Mouse (Mus musculus): Measurements from ENCODE around the gene Phldb1. TPM values are rescaled to one million over a fixed set of nuclear protein-coding genes. Genes with fewer than 3 reads are reported as not detected.
"Not testable (repeated sequence)": the region's sequence is repeated elsewhere in the genome, so short reads cannot be mapped to it uniquely, and the experiment has no call there.

Gene Phldb1
- polyA plus RNA-seq, 3 experiments from 2014 or later, result 0.41 to 0.92 (median 0.58) TPM

GRCm38 (mm10) chr9:44652027-44652426 is 83.0 kb downstream of the Phldb1 start:
- ATAC-seq, result peak; percentile 51

DNA sequence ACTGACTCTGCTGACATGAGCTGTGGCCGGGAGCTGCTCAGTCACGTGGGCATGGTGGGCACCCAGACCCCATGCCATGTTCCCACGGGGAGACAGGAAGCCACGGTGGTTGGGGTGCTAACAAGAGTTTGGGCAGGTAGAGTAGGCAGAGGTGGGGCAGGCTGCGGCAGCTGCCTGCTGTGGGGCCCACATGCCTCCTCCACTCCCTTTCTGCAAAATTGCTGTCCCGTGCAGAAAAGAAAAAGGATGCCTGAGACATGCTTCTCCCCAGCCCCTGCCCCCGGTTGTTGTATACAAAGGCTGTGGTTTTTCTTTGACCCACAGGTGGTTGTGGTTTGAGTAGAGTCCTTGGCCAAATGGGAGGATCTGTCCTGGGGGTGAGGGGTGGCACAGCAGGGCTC is 86.1 kb downstream of the Phldb1 start:
- ATAC-seq, result peak; percentile 37

- no peak for ATAC-seq
Observed at GRCm38 (mm10) chr9:44647656-44648055, 87.3 kb downstream of the Phldb1 start.

DNA sequence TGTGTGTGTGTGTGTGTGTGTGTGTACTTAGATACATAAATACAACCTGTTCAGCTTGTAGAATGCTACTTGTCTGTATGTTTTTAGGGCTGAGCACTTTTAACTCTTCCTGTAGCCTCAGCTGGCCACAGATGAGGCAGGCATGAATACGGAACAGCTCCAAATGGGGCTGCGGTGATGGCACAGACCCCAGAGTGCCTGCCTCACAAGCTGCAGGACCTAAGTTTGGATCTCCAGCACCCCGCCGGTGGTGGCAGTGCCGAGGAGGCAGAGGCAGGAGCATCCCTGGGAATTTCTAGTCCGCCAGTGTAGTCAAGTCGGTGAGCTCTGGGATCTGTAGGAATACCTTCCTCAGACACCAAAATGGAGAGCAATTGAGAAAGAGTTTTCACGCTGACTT is 88.0 kb downstream of the Phldb1 start:
- no peak for ATAC-seq

DNA sequence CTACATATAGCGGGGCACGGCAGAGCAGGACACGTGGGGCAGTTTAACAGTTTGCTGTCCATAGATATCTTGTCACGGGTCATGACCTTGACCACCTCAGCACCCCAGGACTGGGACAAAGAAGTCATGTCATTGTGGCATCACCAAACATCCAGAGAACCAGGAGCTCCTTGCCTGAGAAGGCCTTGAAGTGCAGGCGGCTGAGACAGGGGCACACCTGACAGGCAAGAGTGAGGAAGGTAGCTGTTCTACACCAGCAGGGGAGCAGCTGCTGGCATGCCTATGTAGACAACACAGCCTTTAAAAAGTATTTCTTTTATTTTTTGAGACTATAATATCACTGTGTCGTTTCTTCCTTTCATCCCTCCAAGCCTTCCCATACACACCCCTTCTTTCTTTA is 88.6 kb downstream of the Phldb1 start:
- ATAC-seq, result no peak

- ATAC-seq, result peak; percentile 87
Observed at GRCm38 (mm10) chr9:44645924-44646323, 89.1 kb downstream of the Phldb1 start.

- ATAC-seq, result no peak
Observed at GRCm38 (mm10) chr9:44645481-44645880, 89.5 kb downstream of the Phldb1 start.

DNA sequence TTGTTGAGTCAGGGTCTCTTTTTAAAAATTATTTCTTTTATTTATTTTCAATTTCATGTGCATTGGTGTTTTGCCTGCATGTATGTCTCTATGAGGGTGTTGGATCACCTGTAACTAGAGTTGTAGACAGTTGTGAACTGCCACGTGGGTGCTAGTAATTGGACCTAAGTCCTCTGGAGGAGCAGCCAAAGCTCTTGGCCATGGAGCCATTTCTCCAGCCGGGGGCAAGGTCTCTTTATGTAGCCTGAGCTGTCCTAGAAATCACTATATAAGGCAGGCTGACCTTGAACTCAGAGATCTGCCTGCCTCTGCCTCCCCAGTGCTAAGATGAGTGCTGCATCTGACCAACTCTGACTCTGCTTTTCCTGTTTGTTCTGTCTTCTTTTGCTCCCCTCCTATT is 90.8 kb downstream of the Phldb1 start:
- ATAC-seq, result no peak

GRCm38 (mm10) chr9:44643103-44643502 is 91.9 kb downstream of the Phldb1 start:
- no peak for ATAC-seq

DNA sequence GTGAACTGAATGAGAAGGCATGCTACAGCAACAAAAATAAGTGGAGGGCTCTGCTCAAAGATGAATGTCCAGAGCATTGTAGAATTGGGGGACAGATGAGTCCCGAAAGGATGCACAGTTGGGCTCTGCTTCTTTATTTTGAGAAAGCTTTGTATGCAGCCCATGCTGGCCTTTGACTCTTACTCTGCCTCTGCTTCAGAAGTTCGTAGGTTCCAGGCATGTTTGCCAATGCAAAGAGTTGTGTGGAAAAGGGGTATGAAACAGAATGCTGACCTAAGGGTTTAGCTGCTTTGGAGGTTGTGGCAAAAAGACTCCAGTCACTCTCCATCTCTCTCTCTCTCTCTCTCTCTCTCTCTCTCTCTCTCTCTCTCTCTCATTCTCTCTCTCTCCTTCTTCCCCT is 93.4 kb downstream of the Phldb1 start:
- ATAC-seq, result no peak

- ATAC-seq, result no peak
Observed at GRCm38 (mm10) chr9:44640646-44641357, 94.2 kb downstream of the Phldb1 start.

- ATAC-seq, result not testable (repeated sequence)
Observed at GRCm38 (mm10) chr9:44640028-44640427, 95.0 kb downstream of the Phldb1 start.

DNA sequence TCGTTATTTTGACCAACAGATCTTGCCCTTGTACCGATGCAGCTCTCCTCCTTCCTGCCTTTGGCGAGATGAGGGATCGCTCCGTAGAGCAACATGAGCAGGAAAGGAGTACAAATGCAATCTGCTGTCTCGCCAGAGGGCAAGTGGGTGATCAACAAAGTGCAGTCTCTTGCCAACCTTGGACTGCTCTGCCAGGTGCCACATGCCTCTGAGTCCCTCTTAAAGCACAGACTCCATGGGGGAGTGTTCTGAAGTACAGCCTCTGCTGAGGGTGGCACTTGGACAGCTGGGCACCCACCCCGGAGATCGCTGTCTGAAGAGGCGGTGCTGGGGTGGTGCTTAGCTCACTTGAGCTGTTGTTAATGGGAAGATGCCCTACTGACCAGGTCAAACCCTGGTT is 96.3 kb downstream of the Phldb1 start:
- ATAC-seq, result not testable (repeated sequence)

GRCm38 (mm10) chr9:44637551-44638169 is 97.3 kb downstream of the Phldb1 start:
- ATAC-seq, result no peak

Other genes with a start within 250 kb of the Phldb1 start
- 100 to 1,000 TPM in 2 of 3 experiments, 10 to 100 TPM in 1; 62.4 to 131 (median 115) TPM for gene Cxcr5, start 173.3 kb downstream of the Phldb1 start, polyA plus RNA-seq (2017; shearing (Covaris generic))
- 100 to 1,000 TPM in 1 of 3 experiments, 10 to 100 TPM in 2; 57.3 to 129 (median 66.8) TPM for gene Ddx6, start 130.3 kb downstream of the Phldb1 start, polyA plus RNA-seq (2017; shearing (Covaris generic))
- gene Treh, start 62.0 kb downstream of the Phldb1 start, polyA plus RNA-seq (2017; shearing (Covaris generic)), result not detected
- gene Arcn1, start 32.6 kb upstream of the Phldb1 start, polyA plus RNA-seq (2017; shearing (Covaris generic)), result 100 to 1,000 TPM in 1 of 3 experiments, 10 to 100 TPM in 2; 64.6 to 101 (median 67.3) TPM
- 10 to 100 TPM; 43.4 to 67.5 (median 47.3) TPM for gene Ift46, start 32.7 kb upstream of the Phldb1 start, polyA plus RNA-seq (2017; shearing (Covaris generic))
- under 1 TPM; 0.13 to 0.65 (median 0.46) TPM for gene Tmem25, start 64.1 kb upstream of the Phldb1 start, polyA plus RNA-seq (2017; shearing (Covaris generic))
- gene Ttc36, start 67.9 kb upstream of the Phldb1 start, polyA plus RNA-seq (2017; shearing (Covaris generic)), result not detected
- 10 to 100 TPM; 17.8 to 38.5 (median 32.9) TPM for gene Kmt2a, start 146.1 kb upstream of the Phldb1 start, polyA plus RNA-seq (2017; shearing (Covaris generic))
- 100 to 1,000 TPM; 468 to 593 (median 553) TPM for gene Atp5l, start 185.5 kb upstream of the Phldb1 start, polyA plus RNA-seq (2017; shearing (Covaris generic))
- gene Ube4a, start 230.4 kb upstream of the Phldb1 start, polyA plus RNA-seq (2017; shearing (Covaris generic)), result 10 to 100 TPM; 25.5 to 40.2 (median 34.4) TPM
- 1,000 to 10,000 TPM; 1,536 to 1,970 (median 1,828) TPM for gene Cd3g, start 245.2 kb upstream of the Phldb1 start, polyA plus RNA-seq (2017; shearing (Covaris generic))
- 1,000 to 10,000 TPM in 1 of 3 experiments, 100 to 1,000 TPM in 2; 684 to 1,006 (median 966) TPM for gene Cd3d, start 246.6 kb upstream of the Phldb1 start, polyA plus RNA-seq (2017; shearing (Covaris generic))

Measured in inflammation-experienced regulatory T-cells, adult 6 months (primary cell).